7 mouse cellular contexts compared by ENCODE assay signal in genomic region chr6:138163920-138164319, GRCm38 (mm10). TPM values are rescaled to one million over a fixed set of nuclear protein-coding genes. Genes with fewer than 3 reads are reported as not detected.
DNase-seq lines count a peak whose midpoint lies in the region; ATAC-seq lines count a peak whose summit lies in the region.

No protein-coding gene starts in this region.

- no peaks in the 10 kb centered on the region for H3K4me1 ChIP-seq in intestine, embryonic 15.5 days (replicated peaks)
- H3K4me1 ChIP-seq in intestine, embryonic 16.5 days (ENCODE audit: control insufficient read depth, insufficient read depth, low read length), result no peaks in the 10 kb centered on the region
- no peaks in the 10 kb centered on the region for H3K4me1 ChIP-seq in embryonic facial prominence, embryonic 14.5 days (ENCODE audit: control insufficient read depth, insufficient read depth, low read length)

- H3K9ac ChIP-seq in intestine, embryonic 15.5 days, result no peak overlapping the region
- H3K9ac ChIP-seq in intestine, embryonic 16.5 days (ENCODE audit: low read depth, low read length), result no peak overlapping the region
- H3K9ac ChIP-seq in embryonic facial prominence, embryonic 14.5 days (ENCODE audit: low read depth, low read length), result no peak overlapping the region

- no peak overlapping the region for H3K27ac ChIP-seq in intestine, embryonic 15.5 days
- no peak overlapping the region for H3K27ac ChIP-seq in intestine, embryonic 16.5 days (ENCODE audit: low read length)
- H3K27ac ChIP-seq in embryonic facial prominence, embryonic 14.5 days (replicated peaks; ENCODE audit: low read depth, low read length), result no peak overlapping the region

- no peaks in the 10 kb centered on the region for H3K27me3 ChIP-seq in intestine, embryonic 15.5 days (replicated peaks)
- H3K27me3 ChIP-seq in intestine, embryonic 16.5 days (replicated peaks; ENCODE audit: control insufficient read depth, insufficient read depth, low read length), result no peaks in the 10 kb centered on the region
- no peaks in the 10 kb centered on the region for H3K27me3 ChIP-seq in embryonic facial prominence, embryonic 14.5 days (replicated peaks; ENCODE audit: control insufficient read depth, insufficient read depth, low read length)

- H3K4me2 ChIP-seq in intestine, embryonic 15.5 days (replicated peaks), result no peak overlapping the region
- H3K4me2 ChIP-seq in intestine, embryonic 16.5 days (ENCODE audit: low read depth, low read length), result no peak overlapping the region
- no peak overlapping the region for H3K4me2 ChIP-seq in embryonic facial prominence, embryonic 14.5 days (ENCODE audit: low read depth, low read length)

- ATAC-seq in intestine, embryonic 15.5 days, result peak; percentile 28; the same call in 1 of the 2 replicates
- no peak for ATAC-seq in intestine, embryonic 16.5 days
- 0 out of 2 replicates have a peak, but pooled peaks have one; percentile 18 for ATAC-seq in embryonic facial prominence, embryonic 14.5 days (ENCODE audit: low read depth)
- peak; percentile 85 for ATAC-seq in megakaryocyte, adult 5-6 weeks (ENCODE audit: poor library complexity, severe bottlenecking)
- ATAC-seq in erythroid progenitor cell, adult 5-6 weeks (replicated peaks; ENCODE audit: low FRiP score, poor library complexity, severe bottlenecking), result no peak

- peak; percentile 61 for DNase-seq in urinary bladder, postnatal 14 days (ENCODE audit: low spot score)
- no peak for DNase-seq in urinary bladder, postnatal 4 days (ENCODE audit: low spot score in 2 of 2)
- DNase-seq in embryonic facial prominence, embryonic 14.5 days (ENCODE audit: low spot score), result peak; percentile 45

- H3K36me3 ChIP-seq in intestine, embryonic 15.5 days, result no peaks in the 10 kb centered on the region
- no peaks in the 10 kb centered on the region for H3K36me3 ChIP-seq in intestine, embryonic 16.5 days (ENCODE audit: control insufficient read depth, insufficient read depth, low read length)
- H3K36me3 ChIP-seq in embryonic facial prominence, embryonic 14.5 days (ENCODE audit: control insufficient read depth, insufficient read depth, low read length), result no peaks in the 10 kb centered on the region

- 84% methylated on average over 7 of the region's 7 CpGs for WGBS in intestine, embryonic 15.5 days
- 82% methylated on average over 7 of the region's 7 CpGs for WGBS in intestine, embryonic 16.5 days
- 77% methylated on average over 7 of the region's 7 CpGs for WGBS in embryonic facial prominence, embryonic 14.5 days

- no peak overlapping the region for H3K4me3 ChIP-seq in intestine, embryonic 15.5 days (replicated peaks)
- no peak overlapping the region for H3K4me3 ChIP-seq in intestine, embryonic 16.5 days (ENCODE audit: low read length)
- H3K4me3 ChIP-seq in embryonic facial prominence, embryonic 14.5 days (ENCODE audit: low read depth, low read length), result no peak overlapping the region

- H3K9me3 ChIP-seq in intestine, embryonic 15.5 days, result no peaks in the 10 kb centered on the region
- no peaks in the 10 kb centered on the region for H3K9me3 ChIP-seq in intestine, embryonic 16.5 days (ENCODE audit: control insufficient read depth, low read length)
- H3K9me3 ChIP-seq in embryonic facial prominence, embryonic 14.5 days (ENCODE audit: control insufficient read depth, low read length), result no peaks in the 10 kb centered on the region

RNA-seq across cellular contexts. Expression of gene Mgst1, which starts 23.8 kb away (rescaled TPM):
- 476 and 482 TPM in 2 replicates for polyA plus RNA-seq in intestine, embryonic 15.5 days (2015; fragmentation: Nextera tagmentation; extraction: Ambion mirVana)
- polyA plus RNA-seq in intestine, embryonic 16.5 days (2015; fragmentation: Nextera tagmentation; extraction: Ambion mirVana), result 595 and 631 TPM in 2 replicates
- polyA plus RNA-seq in embryonic facial prominence, embryonic 14.5 days (2014; fragmentation: Nextera tagmentation; extraction: Ambion mirVana), result 185 and 192 TPM in 2 replicates
- total RNA-seq in megakaryocyte, adult 5-6 weeks (2015), result 794 and 848 TPM in 2 replicates
- total RNA-seq in megakaryocyte, adult 5-6 weeks (2017), result 656 and 657 TPM in 2 replicates
- 62.5 and 81.4 TPM in 2 replicates for total RNA-seq in erythroid progenitor cell, adult 5-6 weeks (2015; ENCODE audit: low replicate concordance)
- total RNA-seq in erythroid progenitor cell, adult 5-6 weeks (2017; ENCODE audit: low replicate concordance), result 52.4 and 78.9 TPM in 2 replicates

Comparison
In these comparisons a context has a peak if more than half of its experiments do, and no peak if none do; other contexts are left out.
1. ATAC-seq: peak in intestine, embryonic 15.5 days (single experiment), embryonic facial prominence, embryonic 14.5 days (single experiment) and megakaryocyte, adult 5-6 weeks (single experiment); none in intestine, embryonic 16.5 days (single experiment) and erythroid progenitor cell, adult 5-6 weeks (single experiment).
2. DNase-seq: peak in urinary bladder, postnatal 14 days (single experiment) and embryonic facial prominence, embryonic 14.5 days (single experiment); none in urinary bladder, postnatal 4 days (0 of 2).